Mouse (Mus musculus) limb, embryonic 14.5 days (tissue): ENCODE results near the gene Htr2b. TPM values are rescaled to one million over a fixed set of nuclear protein-coding genes. Genes with fewer than 3 reads are reported as not detected.

Experiments used
- ATAC-seq: fragments of 200-750 bp; cut with Nextera tagmentation; 2 replicates; pipeline ENCODE4 v1.8.0; 2017; ENCODE audit warnings: low read depth, moderate number of reproducible peaks, moderate TSS enrichment; ENCODE audit not compliant: low FRiP score
- DNase-seq: peaks from one replicate; pipeline ENCODE4 v3.0.0-alpha.2; 2015; ENCODE audit warnings: low spot score
- H3K27ac ChIP-seq: fragments of 300-500 bp; sonication (generic); replicated peaks from 2 replicates; pipeline ENCODE4 v1.5.1; 2014; ENCODE audit warnings: low read depth, mild to moderate bottlenecking, low read length, moderate library complexity, mixed read lengths
- H3K27me3 ChIP-seq: fragments of 300-500 bp; sonication (generic); 2 replicates; pipeline ENCODE4 v1.6.1; 2014; ENCODE audit warnings: low read length, mixed read lengths; ENCODE audit not compliant: control insufficient read depth, insufficient read depth
- H3K36me3 ChIP-seq: fragments of 300-500 bp; sonication (generic); 2 replicates; pipeline ENCODE4 v1.6.1; 2014; ENCODE audit warnings: mild to moderate bottlenecking, low read length, moderate library complexity, mixed read lengths; ENCODE audit not compliant: control insufficient read depth, insufficient read depth
- H3K4me1 ChIP-seq: fragments of 300-500 bp; sonication (generic); 2 replicates; pipeline ENCODE4 v1.6.1; 2014; ENCODE audit warnings: antibody characterized with exemption, low read length, mixed read lengths; ENCODE audit not compliant: control insufficient read depth, insufficient read depth
- H3K4me2 ChIP-seq: fragments of 300-500 bp; sonication (generic); replicated peaks from 2 replicates; pipeline ENCODE4 v1.6.1; 2014; ENCODE audit warnings: low read depth, mild to moderate bottlenecking, low read length, moderate library complexity; ENCODE audit not compliant: severe bottlenecking
- H3K4me3 ChIP-seq: fragments of 300-500 bp; sonication (generic); replicated peaks from 2 replicates; pipeline ENCODE4 v1.5.1; 2014; ENCODE audit warnings: low read length
- H3K9ac ChIP-seq: fragments of 300-500 bp; sonication (generic); 2 replicates; pipeline ENCODE4 v1.6.1; 2014; ENCODE audit warnings: mild to moderate bottlenecking, low read depth, low read length, moderate library complexity; ENCODE audit not compliant: severe bottlenecking
- H3K9me3 ChIP-seq: fragments of 300-500 bp; sonication (generic); 2 replicates; pipeline ENCODE4 v1.6.1; 2016; ENCODE audit warnings: low read length; ENCODE audit not compliant: control insufficient read depth
- POLR2A ChIP-seq: fragments of 200-500 bp; IDR thresholded peaks from 2 replicates; pipeline ENCODE4 v1.8.0; 2012; ENCODE audit warnings: inconsistent platforms, mild to moderate bottlenecking, moderate library complexity, borderline replicate concordance; ENCODE audit not compliant: insufficient read depth, insufficient read length; ENCODE audit errors: extremely low read depth
- WGBS: fragments of 180-500 bp; shearing (Covaris S2); extraction: QIAGEN DNeasy Blood & Tissue Kit; methylation state at CpG from one replicate; pipeline ENCODE4 v1.1.7; 2014; 5-methylcytosine and 5-hydroxymethylcytosine counted together
- polyA plus RNA-seq, 2 experiments: library from polyadenylated mRNA; depleted of rRNA in 1 of 2; stranded (reverse) in 1 of 2; unstranded in 1 of 2; fragments of >200 nt; fragmentation: Nextera tagmentation in 1 of 2; extraction: Ambion mirVana in 1 of 2; gene quantifications; 2 replicates each; pipeline versions ENCODE4 v1.2.1 to v1.2.3; 2012 to 2014

The Htr2b gene
- polyA plus RNA-seq, 2 experiments, result 0.78 to 1.7 TPM

DNA sequence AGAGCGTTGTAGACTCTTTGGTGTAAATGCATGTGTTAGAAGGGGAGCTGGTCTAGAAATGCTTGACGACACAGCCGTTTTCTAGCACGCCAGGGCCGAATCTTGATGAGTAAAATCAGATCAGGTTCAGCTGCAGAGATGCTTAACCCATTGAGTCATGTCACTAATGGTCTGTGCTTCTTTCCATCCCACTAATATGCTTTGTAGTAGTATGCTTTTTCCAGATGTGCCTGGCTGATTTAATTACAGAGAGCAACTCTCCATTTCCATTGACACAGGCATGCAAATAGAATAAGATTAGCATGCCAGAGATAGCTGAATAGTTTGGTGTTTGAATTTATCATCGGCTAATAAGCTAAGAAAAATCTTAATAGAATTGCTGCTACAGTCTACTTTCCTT, 23.5 kb upstream of the Htr2b start:
- Histone ChIP-seq H3K9ac (no peak overlapping the region), H3K27ac (no peak overlapping the region), H3K4me3 (no peak overlapping the region), H3K27me3 (no peaks in the 10 kb centered on the region), H3K36me3 (peaks cover 83% of the 10 kb centered on the region), H3K4me2 (no peak overlapping the region), H3K4me1 (no peaks in the 10 kb centered on the region), H3K9me3 (no peaks in the 10 kb centered on the region)
- TF ChIP-seq POLR2A, result no peak
- 84% methylated on average over 6 of the region's 6 CpGs for WGBS
- no peak for DNase-seq
- ATAC-seq, result no peak

- Histone ChIP-seq H3K9me3 (no peaks in the 10 kb centered on the region), H3K4me2 (no peak within 1 kb of the TSS), H3K27ac (no peak within 1 kb of the TSS), H3K4me1 (no peaks in the 10 kb centered on the region), H3K9ac (no peak within 1 kb of the TSS), H3K27me3 (no peaks in the 10 kb centered on the region), H3K4me3 (no peak within 1 kb of the TSS), H3K36me3 (peaks cover 78% of the 10 kb centered on the region)
- WGBS, result 95% methylated on average over 4 of the region's 4 CpGs
- DNase-seq, result no peak
- TF ChIP-seq POLR2A, result no peak
- no peak for ATAC-seq
Observed at GRCm38 (mm10) chr1:86133337-86133736, 21.6 kb upstream of the Htr2b start, which contains the start of gene Gm21972. Gene Gm21972, plus strand, starts transcription at chr1:86133637.

- H3K27ac ChIP-seq, result no peak overlapping the region
- no peak for ATAC-seq
- H3K4me3 ChIP-seq, result no peak overlapping the region
- no peak overlapping the region for H3K9ac ChIP-seq
- no peaks in the 10 kb centered on the region for H3K9me3 ChIP-seq
- no peaks in the 10 kb centered on the region for H3K27me3 ChIP-seq
- TF ChIP-seq POLR2A, result no peak
- no peak for DNase-seq
- H3K36me3 ChIP-seq, result peaks cover 72% of the 10 kb centered on the region
- WGBS, result 97% methylated on average over 2 of the region's 2 CpGs
- H3K4me2 ChIP-seq, result no peak overlapping the region
- no peaks in the 10 kb centered on the region for H3K4me1 ChIP-seq
Observed at GRCm38 (mm10) chr1:86126036-86126435, 14.3 kb upstream of the Htr2b start.

GRCm38 (mm10) chr1:86119549-86119948, 7.8 kb upstream of the Htr2b start:
- no peak for TF ChIP-seq POLR2A
- no peak for DNase-seq
- no peak overlapping the region for H3K27ac ChIP-seq
- no peak overlapping the region for H3K4me3 ChIP-seq
- H3K9ac ChIP-seq, result no peak overlapping the region
- H3K27me3 ChIP-seq, result no peaks in the 10 kb centered on the region
- peaks cover 51% of the 10 kb centered on the region for H3K36me3 ChIP-seq
- 80% methylated on average over 4 of the region's 4 CpGs for WGBS
- no peaks in the 10 kb centered on the region for H3K9me3 ChIP-seq
- no peak for ATAC-seq
- no peak overlapping the region for H3K4me2 ChIP-seq
- no peaks in the 10 kb centered on the region for H3K4me1 ChIP-seq

DNA sequence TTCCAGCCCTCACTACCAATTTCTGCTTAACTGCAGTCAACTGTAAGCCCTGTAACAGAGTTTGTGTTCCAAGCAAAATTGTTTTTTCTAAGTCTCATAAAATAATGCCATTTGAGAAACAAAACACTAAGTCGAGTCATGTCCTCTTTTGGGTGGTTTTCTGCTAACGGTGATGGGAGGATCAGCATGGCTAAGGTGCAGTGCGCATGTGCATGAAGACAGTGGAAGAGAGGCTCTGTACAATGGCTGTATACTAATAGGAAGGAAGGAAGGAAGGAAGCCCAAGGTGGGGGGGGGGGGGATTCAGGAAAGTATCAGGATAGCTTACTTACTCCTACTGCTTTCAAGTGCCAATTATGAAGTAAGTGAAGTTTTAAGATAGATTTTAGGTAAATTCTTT, 2.4 kb upstream of the Htr2b start:
- H3K9me3 ChIP-seq, result no peaks in the 10 kb centered on the region

DNA sequence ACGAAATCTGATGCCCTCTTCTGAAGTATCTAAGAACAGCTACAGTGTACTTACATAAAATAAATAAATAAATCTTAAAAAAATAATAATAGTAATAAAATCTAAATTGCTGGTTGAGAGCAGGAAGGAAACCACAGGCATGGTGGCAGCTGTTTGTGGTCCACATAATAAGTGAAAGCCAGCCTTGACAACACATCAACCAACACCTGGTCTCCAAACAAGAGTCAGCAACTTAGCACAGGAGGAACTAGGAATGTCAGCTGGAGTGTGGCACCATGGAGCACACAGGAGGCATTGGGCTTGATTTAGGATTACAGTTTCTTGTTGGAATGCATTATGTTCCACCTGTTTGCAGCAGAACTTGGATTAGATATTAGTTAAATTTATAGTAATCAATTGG, 6.7 kb downstream of the Htr2b start:
- no peak for TF ChIP-seq POLR2A
- Histone ChIP-seq H3K9ac (no peak overlapping the region), H3K36me3 (peaks cover 11% of the 10 kb centered on the region), H3K4me2 (no peak overlapping the region), H3K4me1 (no peaks in the 10 kb centered on the region), H3K4me3 (no peak overlapping the region), H3K27me3 (no peaks in the 10 kb centered on the region), H3K27ac (no peak overlapping the region), H3K9me3 (no peaks in the 10 kb centered on the region)
- WGBS, result 100% methylated on average over 1 of the region's 1 CpGs
- no peak for DNase-seq
- ATAC-seq, result no peak

More for the DNA sequence above, 2.4 kb upstream of the Htr2b start:
- Histone ChIP-seq H3K36me3 (peaks cover 24% of the 10 kb centered on the region), H3K27me3 (no peaks in the 10 kb centered on the region), H3K27ac (no peak overlapping the region), H3K9ac (no peak overlapping the region), H3K4me3 (no peak overlapping the region), H3K4me2 (no peak overlapping the region), H3K4me1 (no peaks in the 10 kb centered on the region)
- ATAC-seq (no peak), DNase-seq (no peak)
- WGBS, result 85% methylated on average over 3 of the region's 3 CpGs
- TF ChIP-seq POLR2A, result no peak
